Mouse (Mus musculus) myocyte (in vitro differentiated cells): ENCODE results near the gene Gm9821. TPM values are rescaled to one million over a fixed set of nuclear protein-coding genes. Genes with fewer than 3 reads are reported as not detected.
A peak's percentile ranks its signal among the peaks of the same experiment; 100 is the strongest.

Source experiments
- H3K27me3 ChIP-seq: one replicate; pipeline ENCODE4 v1.6.1; 2011; ENCODE audit not compliant: control insufficient read depth, insufficient read depth, insufficient read length
- H3K36me3 ChIP-seq: one replicate; pipeline ENCODE4 v1.6.1; 2011; ENCODE audit not compliant: control insufficient read depth, insufficient read depth
- H3K4me2 ChIP-seq: one replicate; pipeline ENCODE4 v1.6.1; 2011; ENCODE audit warnings: low read depth, control low read depth
- H3K4me3 ChIP-seq: one replicate; pipeline ENCODE4 v1.5.1; 2011; ENCODE audit warnings: mild to moderate bottlenecking, control low read depth, moderate library complexity
- H3K79me2 ChIP-seq: one replicate; pipeline ENCODE4 v1.6.1; 2011; ENCODE audit not compliant: control insufficient read depth, insufficient read depth
- H3ac ChIP-seq: one replicate; pipeline ENCODE4 v1.6.1; 2011; ENCODE audit not compliant: control insufficient read depth, insufficient read length
- CEBPB ChIP-seq: IDR thresholded peaks from 2 replicates; pipeline ENCODE4 v1.6.1; 2011; ENCODE audit warnings: mild to moderate bottlenecking, moderate library complexity; ENCODE audit not compliant: poor library complexity, insufficient read depth, severe bottlenecking
- E2F4 ChIP-seq: IDR thresholded peaks from one replicate; pipeline ENCODE4 v1.6.1; 2011; ENCODE audit warnings: mild to moderate bottlenecking, control low read depth, moderate library complexity; ENCODE audit not compliant: insufficient read depth
- MAX ChIP-seq: IDR thresholded peaks from one replicate; pipeline ENCODE4 v1.6.1; 2011; ENCODE audit warnings: low read depth, mild to moderate bottlenecking, control low read depth
- MYOD1 ChIP-seq, 3 experiments: IDR thresholded peaks; one replicate each; pipeline ENCODE4 v1.6.1; 2011; ENCODE audit warnings: control low read depth in 2 of 3, low read depth in 2 of 3, mild to moderate bottlenecking in 2 of 3, moderate library complexity in 1 of 3; ENCODE audit not compliant: insufficient read length in 2 of 3, control insufficient read depth in 1 of 3
- MYOG ChIP-seq, 3 experiments: IDR thresholded peaks; one replicate each; pipeline ENCODE4 v1.6.1; 2011; ENCODE audit warnings: control low read depth in 2 of 3, low read depth in 2 of 3, mild to moderate bottlenecking in 2 of 3; ENCODE audit not compliant: insufficient read length in 2 of 3, control insufficient read depth in 1 of 3, insufficient read depth in 1 of 3
- POLR2A ChIP-seq: IDR thresholded peaks from one replicate; pipeline ENCODE4 v1.6.1; 2011; ENCODE audit warnings: low read depth, mild to moderate bottlenecking, control low read depth, moderate library complexity; ENCODE audit not compliant: insufficient read length
- POLR2AphosphoS2 ChIP-seq: IDR thresholded peaks from one replicate; pipeline ENCODE4 v1.6.1; 2011; ENCODE audit warnings: low read depth, control low read depth; ENCODE audit not compliant: insufficient read length
- REST ChIP-seq: IDR thresholded peaks from one replicate; pipeline ENCODE4 v1.6.1; 2011; ENCODE audit warnings: mild to moderate bottlenecking, control low read depth, moderate library complexity; ENCODE audit not compliant: insufficient read depth, insufficient read length
- SRF ChIP-seq: IDR thresholded peaks from one replicate; pipeline ENCODE4 v1.6.1; 2011; ENCODE audit warnings: low read depth; ENCODE audit not compliant: control insufficient read depth, insufficient read length
- TCF12 ChIP-seq: IDR thresholded peaks from one replicate; pipeline ENCODE4 v1.6.1; 2011; ENCODE audit warnings: mild to moderate bottlenecking, control low read depth; ENCODE audit not compliant: poor library complexity, insufficient read depth, severe bottlenecking
- TCF3 ChIP-seq: IDR thresholded peaks from one replicate; pipeline ENCODE4 v1.6.1; 2011; ENCODE audit warnings: low read depth, control low read depth; ENCODE audit not compliant: insufficient read length
- USF1 ChIP-seq: IDR thresholded peaks from one replicate; pipeline ENCODE4 v1.6.1; 2011; ENCODE audit warnings: low read depth, mild to moderate bottlenecking, control low read depth, moderate library complexity
- polyA plus RNA-seq: library from polyadenylated mRNA; unstranded; fragments of >200 nt; fragmentation: generic; extraction: Trizol; gene quantifications from one replicate; pipeline ENCODE4 v1.2.1, GENCODE M21; 2012; ENCODE audit warnings: missing spikeins

The Gm9821 gene
- polyA plus RNA-seq, 1 experiment: 4.7 TPM

DNA sequence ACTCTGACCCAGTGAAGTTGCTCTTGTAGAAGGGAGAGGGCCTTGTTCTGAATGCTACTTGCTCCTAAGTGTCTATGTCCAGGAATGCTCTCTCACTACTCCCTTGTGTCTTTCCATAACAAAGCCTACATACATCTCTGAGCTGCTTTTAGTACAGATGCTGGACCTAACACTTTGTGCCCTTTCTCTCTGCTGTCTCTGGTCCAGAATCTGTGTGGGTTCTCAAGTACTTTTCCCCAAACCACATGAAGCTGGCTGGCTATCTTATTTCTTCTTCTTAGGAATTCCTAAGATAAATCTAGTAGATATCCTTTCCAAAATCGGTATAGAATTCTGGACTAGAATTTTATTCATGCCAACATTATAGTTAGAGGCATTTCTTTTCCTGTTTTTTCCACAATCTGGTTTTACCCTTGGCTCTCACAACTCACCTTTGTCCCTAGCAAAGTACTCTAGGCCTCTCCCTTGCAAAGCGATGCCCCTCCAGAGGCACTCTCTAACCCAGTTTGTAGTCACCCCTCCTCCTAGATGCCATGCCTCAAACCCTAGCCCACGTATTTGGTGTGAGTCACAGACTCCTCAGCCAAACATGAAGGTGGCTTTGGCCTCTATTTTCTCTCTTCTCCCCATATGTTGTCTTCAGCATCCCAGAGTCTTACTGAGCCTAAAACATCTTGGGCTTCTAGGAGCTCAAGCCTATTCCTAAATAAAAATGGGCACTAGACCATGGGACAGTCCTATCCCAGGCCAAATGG is 42.2 kb upstream of the Gm9821 start:
- H3K27me3 ChIP-seq: no peaks in the 10 kb centered on the region
- H3K79me2 ChIP-seq: no peaks in the 10 kb centered on the region
- H3ac ChIP-seq: no peak overlapping the region
- H3K4me2 ChIP-seq: no peak overlapping the region
- H3K36me3 ChIP-seq: peaks cover 2% of the 10 kb centered on the region
- TF ChIP-seq TCF12: no peak
- no peak for TF ChIP-seq USF1
- TF ChIP-seq TCF3: no peak
- no peak for TF ChIP-seq REST
- no peak for TF ChIP-seq SRF
- TF ChIP-seq CEBPB: no peak
- no peak for TF ChIP-seq MYOD1 (IDR thresholded peaks at IDR 0.05; ENCODE audit: control insufficient read depth in 1 of 3, insufficient read length in 2 of 3, low read depth in 2 of 3)
- H3K4me3 ChIP-seq: no peak overlapping the region

DNA sequence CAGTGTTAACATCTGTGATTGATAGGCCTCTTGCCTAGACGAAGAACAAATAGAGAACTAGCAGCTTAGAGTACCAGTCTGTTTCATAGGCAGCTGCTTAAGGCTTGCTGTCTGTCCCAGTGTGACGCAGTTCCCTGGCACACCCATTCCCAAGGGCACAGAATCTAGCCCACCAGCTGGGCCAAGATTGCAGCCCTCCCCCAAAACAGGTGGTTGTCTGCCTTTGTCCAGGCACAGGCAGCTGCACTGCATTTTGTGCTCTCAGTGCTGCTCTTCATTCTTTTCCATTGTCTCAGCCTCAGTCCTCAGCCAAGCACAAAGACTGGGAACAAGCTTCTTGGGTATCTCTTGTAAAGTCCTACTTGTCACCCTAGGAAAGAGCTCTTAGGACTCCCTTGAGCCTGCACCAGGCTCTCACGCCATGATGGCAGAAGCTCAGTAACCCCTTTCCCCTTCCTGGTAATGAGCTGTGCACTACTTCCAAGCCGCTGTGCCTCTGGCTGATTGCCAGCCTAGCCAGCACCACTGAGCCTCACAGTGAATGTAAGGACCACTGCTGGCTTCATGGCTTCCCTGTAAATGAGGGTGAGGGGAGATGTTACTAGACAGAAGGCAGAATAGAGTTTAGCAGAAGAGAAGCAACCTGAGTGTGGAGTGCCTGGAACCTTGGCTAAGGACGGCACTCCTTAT is 40.7 kb upstream of the Gm9821 start:
- Histone ChIP-seq H3K36me3 (peaks cover 11% of the 10 kb centered on the region), H3K27me3 (no peaks in the 10 kb centered on the region), H3K4me2 (peak overlapping the region; percentile 36), H3ac (no peak overlapping the region), H3K79me2 (no peaks in the 10 kb centered on the region), H3K4me3 (no peak overlapping the region)
- TF ChIP-seq USF1: no peak
- TF ChIP-seq E2F4: no peak
- TF ChIP-seq TCF3: peak; percentile 92
- TF ChIP-seq TCF12: peak; percentile 91
- peak; percentile 84 to 100 (median 99) for TF ChIP-seq MYOG (IDR thresholded peaks at IDR 0.05; ENCODE audit: control insufficient read depth in 1 of 3, insufficient read depth in 1 of 3, insufficient read length in 2 of 3, low read depth in 2 of 3)
- no peak for TF ChIP-seq MAX
- TF ChIP-seq MYOD1 (IDR thresholded peaks at IDR 0.05; ENCODE audit: control insufficient read depth in 1 of 3, insufficient read length in 2 of 3, low read depth in 2 of 3): peak; percentile 75 to 100 (median 98)
- TF ChIP-seq REST: no peak
- TF ChIP-seq SRF: no peak
- TF ChIP-seq CEBPB: no peak
- no peak for TF ChIP-seq POLR2AphosphoS2
- no peak for TF ChIP-seq POLR2A

DNA sequence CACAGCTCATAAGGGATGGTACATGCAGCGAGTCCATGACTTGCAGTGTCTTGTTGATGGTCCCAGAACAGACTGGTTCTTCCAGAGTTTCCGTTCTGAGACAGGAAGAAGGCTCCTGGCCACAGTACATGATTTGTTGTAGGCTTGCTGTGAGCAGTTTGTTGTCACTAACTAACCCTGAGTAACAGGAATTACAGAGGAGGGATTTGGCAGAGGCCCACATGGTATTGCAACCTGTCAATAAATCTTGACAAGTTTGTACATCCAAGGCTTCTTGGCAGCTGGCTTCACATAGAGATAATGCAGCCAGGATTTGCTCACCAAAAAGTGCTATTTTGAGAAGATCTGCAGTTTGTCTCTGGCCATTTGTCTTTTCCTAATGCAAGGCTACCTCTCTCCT is 39.4 kb upstream of the Gm9821 start:
- no peaks in the 10 kb centered on the region for H3K27me3 ChIP-seq
- H3K4me3 ChIP-seq: no peak overlapping the region
- peaks cover 12% of the 10 kb centered on the region for H3K36me3 ChIP-seq
- no peaks in the 10 kb centered on the region for H3K79me2 ChIP-seq
- H3K4me2 ChIP-seq: no peak overlapping the region
- no peak overlapping the region for H3ac ChIP-seq
- TF ChIP-seq MYOD1 (IDR thresholded peaks at IDR 0.05; ENCODE audit: control insufficient read depth in 1 of 3, insufficient read length in 2 of 3, low read depth in 2 of 3) (no peak), TCF3 (no peak)

- Histone ChIP-seq H3K79me2 (no peaks in the 10 kb centered on the region), H3K27me3 (no peaks in the 10 kb centered on the region), H3K4me2 (no peak overlapping the region), H3ac (no peak overlapping the region), H3K4me3 (no peak overlapping the region), H3K36me3 (peaks cover 48% of the 10 kb centered on the region)
- TF ChIP-seq REST (no peak), USF1 (no peak), POLR2A (no peak), CEBPB (no peak), TCF12 (no peak), MYOG (IDR thresholded peaks at IDR 0.05; ENCODE audit: control insufficient read depth in 1 of 3, insufficient read depth in 1 of 3, insufficient read length in 2 of 3, low read depth in 2 of 3) (no peak), TCF3 (no peak), POLR2AphosphoS2 (no peak), MAX (no peak), E2F4 (no peak), MYOD1 (IDR thresholded peaks at IDR 0.05; ENCODE audit: control insufficient read depth in 1 of 3, insufficient read length in 2 of 3, low read depth in 2 of 3) (no peak), SRF (no peak)
These were observed 32.9 kb upstream of the Gm9821 start for GRCm38 (mm10) chr2:91912616-91913015.
